Mouse (Mus musculus) inflammation-experienced regulatory T-cells, adult 6 months (primary cell): ENCODE data around the gene Aldh4a1. TPM values are rescaled to one million over a fixed set of nuclear protein-coding genes. Genes with fewer than 3 reads are reported as not detected.

ENCODE experiments used
- ATAC-seq: one replicate; pipeline ENCODE4 v1.8.0; 2017
- polyA plus RNA-seq, 3 experiments: library from polyadenylated mRNA; unstranded; fragments of 100-300 nt; shearing (Covaris generic); gene quantifications; one replicate each; pipeline ENCODE4 v1.2.1; 2017

Aldh4a1 gene
- polyA plus RNA-seq, 3 experiments from 2014 or later = 7.5 to 12.0 (median 8.6) TPM

DNA sequence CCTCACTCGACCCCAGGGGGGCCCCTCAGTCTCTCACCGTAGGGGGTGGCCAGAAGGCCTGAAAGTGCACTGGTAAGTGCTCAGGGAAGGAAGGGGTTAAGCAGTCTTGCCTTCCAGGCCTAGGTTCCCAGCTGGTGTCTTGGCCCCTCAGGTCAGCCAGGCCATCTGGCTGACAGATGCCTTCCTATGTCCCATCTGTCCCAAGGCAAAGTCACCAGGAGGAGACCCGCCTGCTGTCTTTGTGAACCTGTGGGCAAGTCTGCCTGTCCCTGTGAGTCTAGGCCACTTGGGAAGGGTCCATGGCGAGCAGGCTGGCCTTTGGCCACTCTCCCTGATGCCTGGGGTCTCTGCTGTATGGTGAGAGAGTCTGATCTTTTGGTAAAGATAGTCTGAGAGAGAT is 32.2 kb upstream of the Aldh4a1 start:
- ATAC-seq = no peak

- ATAC-seq = no peak
These were observed 29.8 kb upstream of the Aldh4a1 start for GRCm38 (mm10) chr4:139592895-139593294.

- no peak for ATAC-seq
These were observed 29.3 kb upstream of the Aldh4a1 start for GRCm38 (mm10) chr4:139593383-139593782.

DNA sequence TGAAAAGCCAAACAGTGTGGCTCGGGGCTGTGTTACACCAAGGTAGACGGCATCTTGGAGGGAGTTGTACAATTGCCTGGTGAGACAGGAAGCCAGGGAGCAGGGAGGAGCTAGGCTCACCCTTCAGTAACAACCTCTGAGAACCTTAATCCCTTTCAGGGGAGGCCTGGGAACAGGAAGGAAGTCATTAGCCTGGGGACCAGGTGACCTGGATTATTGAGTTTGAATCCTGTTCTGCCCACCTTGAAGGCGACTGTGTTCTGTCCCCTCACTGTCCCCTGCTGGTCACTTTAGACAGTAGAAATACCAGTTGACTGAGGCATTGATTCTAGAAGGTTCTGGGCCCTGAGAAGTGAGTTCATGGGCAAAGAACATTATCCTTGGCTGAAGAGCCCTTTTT is 28.6 kb upstream of the Aldh4a1 start:
- no peak for ATAC-seq

DNA sequence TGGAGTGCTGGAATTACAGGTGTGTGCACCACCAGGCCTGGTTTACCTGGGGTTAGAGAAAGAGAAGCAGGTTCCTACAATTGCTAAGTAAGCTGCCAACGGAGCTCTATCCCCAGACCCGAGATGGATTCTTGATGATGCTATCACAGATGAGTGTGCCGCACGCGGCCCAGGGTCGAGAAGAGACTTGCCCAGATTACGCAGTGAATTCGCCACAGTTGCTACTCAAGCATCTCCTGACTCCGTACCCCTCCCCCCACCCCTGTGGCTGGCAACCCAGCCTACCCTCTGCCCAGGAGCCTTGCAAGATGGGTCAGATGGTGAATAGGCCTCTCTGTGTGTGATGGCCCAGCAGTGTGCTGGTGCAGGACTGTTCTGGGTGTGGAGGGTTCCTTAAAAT is 26.0 kb upstream of the Aldh4a1 start:
- no peak for ATAC-seq

- peak; percentile 8 for ATAC-seq
These were observed 25.1 kb upstream of the Aldh4a1 start for GRCm38 (mm10) chr4:139597286-139598284.

- ATAC-seq = no peak
These were observed 24.3 kb upstream of the Aldh4a1 start for GRCm38 (mm10) chr4:139598356-139598755.

GRCm38 (mm10) chr4:139598950-139599518 is 23.6 kb upstream of the Aldh4a1 start:
- peak; percentile 90 for ATAC-seq

DNA sequence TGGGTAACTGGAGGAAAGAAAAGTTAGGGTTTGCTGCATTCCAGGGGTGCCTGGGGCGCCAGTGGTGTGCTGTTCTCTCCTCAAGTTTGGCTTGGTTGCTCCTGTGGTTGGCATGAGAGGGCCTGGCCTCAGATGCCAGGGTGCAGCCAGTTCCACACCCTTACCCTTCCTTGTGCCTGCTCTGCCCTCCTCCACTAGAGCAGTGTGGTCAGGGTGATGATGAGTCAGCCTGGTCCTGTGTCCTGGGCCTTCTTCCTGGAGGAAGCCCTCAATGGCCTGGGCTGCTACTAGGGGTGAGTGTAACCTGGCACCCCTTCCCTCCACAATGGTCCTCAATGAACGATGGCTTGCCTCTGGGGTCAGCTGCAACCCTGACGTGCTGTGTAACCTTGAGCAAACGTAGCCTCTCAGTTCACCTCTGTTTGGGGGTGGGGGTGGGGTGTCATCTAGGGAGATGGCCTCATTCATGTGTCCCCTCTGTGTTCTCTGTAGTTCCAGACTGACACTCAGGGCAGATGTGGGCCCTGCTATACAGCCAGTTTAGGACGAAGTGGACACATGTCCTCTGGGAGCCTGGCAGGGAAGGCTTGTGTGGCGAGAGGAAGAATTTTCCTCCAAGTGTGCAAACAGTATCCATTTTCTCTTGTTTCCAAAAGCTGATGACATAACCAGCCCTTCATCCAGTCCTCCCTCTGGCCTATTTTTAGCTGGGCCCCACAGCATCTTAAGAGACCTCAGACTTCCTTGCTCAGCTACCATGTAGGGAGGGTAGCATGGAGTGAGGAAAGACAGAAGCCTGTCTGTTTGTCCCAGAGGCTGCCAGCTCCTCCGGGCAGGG is 20.9 kb upstream of the Aldh4a1 start:
- no peak for ATAC-seq

DNA sequence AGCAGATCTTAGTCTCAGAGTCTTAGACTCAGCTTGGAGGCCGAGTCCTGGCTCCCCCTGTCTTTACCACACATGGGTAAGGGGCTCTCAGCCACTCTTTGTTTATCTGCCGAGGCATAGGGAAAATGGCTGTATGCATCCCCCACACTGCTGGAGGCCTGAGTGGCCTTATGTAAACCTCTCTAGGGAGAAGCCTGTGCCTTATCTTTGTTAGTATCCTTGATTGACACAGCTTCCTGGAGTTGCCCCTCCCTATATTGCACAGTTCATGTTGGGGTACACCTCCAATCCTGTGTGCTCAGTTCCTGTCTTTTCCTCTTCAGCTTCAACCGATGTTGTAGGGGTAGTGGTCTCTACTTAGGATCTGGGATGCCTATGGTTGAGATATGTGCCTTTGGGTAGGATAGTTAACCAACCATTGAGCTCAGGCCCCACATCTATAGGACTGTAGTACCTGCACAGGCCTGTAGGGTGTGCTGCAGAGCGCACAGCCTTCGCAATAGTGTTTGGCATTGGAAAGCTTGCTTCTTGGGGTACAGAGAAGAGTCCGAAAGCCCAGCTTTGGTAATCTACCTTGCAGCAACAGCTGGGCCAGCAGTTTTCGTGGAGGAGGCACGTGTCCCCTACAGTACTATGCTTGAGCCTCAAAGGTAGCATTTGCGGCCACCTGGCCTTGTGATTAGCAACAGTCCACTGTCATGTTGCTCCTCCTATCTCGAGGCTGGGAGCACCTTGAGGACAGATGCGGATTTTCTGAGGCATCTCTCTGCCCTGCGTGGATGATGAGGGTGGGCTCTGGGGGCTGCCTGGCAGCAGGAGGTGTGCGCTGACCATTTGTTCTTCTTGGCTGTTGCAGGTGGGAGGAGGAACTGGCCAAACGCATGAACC is 20.1 kb upstream of the Aldh4a1 start, which contains the start of gene Gm21969:
Gm21969 (plus strand) TSS at position 830 of the 888 bp plus-strand sequence.
- peak; percentile 30 for ATAC-seq

DNA sequence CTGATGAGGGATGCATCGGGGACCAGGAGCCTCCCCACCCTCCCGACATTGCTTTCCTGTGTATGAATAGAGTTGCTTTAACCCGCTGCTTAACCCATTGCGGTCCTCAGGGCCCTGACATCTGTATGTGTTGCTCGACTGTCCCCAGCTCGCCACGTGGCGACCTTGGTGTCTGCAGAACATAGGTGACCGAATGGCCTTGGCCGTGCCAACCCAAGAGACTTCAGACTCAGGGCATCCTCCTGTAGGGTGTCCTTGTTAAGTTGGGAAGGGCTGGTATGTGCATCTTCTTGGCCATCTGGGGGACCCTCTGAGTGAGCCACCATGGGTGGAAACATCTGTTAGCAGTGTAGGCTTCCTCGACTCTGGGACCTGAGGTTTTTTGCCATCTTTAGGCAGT is 17.4 kb upstream of the Aldh4a1 start:
- ATAC-seq = no peak

GRCm38 (mm10) chr4:139606732-139607131 is 15.9 kb upstream of the Aldh4a1 start:
- no peak for ATAC-seq

DNA sequence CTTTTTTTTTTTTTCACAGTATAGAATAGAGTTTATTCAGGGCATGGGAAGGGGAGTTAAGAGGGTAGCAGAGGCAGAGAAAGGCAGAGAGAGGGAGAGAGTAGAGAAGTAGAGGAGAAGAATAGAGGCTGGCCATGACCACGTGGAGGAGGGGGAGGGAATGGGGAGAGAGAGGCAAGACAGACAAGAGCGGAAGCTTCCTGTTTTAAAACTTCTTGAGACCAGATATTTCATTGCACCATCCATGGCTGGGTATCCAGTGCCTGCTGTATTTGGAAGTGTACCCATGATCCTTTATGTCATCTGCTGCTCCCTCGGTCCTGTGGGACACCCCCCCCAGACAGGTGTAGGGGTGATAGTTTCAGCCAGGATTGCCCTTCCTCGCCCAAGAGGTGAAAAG is 13.7 kb upstream of the Aldh4a1 start:
- no peak for ATAC-seq

DNA sequence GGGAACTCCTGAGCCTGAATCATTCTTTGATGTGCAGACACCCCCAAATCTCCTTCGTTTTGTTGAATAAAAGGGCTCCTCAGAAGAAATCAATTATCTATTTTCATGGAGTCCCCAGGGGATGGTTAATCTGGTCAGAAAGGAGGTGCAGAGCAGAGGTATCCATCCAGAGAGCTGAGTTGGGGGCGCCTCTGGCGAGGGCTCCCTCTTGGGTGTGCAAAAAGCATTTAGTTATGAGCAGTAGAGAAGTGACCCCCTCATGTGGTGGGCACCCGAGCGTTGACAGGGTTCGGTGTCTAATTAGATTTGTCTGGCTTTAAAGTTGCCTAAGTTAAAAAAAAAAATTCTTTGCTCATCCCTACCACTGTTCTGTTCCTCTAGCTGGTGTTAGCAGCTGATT is 11.7 kb upstream of the Aldh4a1 start:
- ATAC-seq = no peak

DNA sequence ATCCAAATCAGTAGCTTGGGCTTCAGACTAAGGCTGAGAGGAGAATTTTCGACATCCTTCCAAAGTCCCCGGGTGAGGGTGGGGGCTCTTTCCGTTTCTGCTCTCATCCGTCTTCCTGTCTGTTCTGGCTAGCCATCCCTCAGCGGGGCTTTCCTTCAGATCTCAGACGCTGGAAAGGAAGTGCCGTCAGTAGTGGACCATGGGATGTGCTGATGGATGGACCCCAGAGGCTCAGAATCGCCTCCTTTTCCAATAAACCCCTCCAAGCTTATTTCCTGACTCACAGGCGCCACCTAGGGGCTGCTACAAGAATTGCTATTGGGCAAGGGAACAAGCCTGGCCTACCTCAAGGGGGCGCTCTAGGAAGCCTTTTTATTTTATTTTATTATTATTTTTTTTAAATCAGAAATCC is 11.1 kb upstream of the Aldh4a1 start:
- peak; percentile 88 for ATAC-seq

DNA sequence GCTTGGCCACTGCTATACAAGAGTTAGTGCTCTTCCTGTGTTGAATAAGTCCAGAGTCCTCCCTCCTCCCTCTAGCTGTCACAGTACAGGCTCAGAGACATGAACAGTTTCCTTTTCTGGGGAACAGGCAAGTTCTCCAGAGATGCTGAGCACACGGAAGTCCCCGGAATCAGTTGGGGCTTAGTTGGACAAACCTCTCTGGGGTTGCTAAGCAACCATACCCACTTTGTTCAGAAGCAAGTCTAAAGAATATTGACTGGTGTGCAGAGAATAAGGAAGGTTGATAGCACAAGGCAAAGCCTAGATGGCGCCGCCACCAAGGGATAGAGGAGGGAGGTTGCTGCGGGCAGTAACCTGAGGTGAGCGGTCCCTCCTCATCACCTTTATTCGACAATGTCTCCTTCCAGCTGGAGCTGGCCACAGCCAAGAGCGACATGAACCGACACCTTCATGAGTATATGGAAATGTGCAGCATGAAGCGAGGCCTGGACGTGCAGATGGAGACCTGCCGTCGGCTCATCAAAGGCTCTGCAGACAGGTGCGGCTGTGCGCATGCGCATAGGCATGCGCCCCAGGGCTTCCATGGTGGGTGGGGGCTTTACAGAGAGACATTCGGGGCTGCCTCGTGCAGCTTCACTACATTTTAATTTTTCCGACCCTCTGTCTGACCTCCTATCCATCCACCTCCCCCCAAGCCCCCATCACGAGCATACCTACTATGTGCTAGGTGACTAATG is 8.0 kb upstream of the Aldh4a1 start:
- no peak for ATAC-seq

GRCm38 (mm10) chr4:139616276-139617000 is 6.2 kb upstream of the Aldh4a1 start:
- ATAC-seq = peak; percentile 88

DNA sequence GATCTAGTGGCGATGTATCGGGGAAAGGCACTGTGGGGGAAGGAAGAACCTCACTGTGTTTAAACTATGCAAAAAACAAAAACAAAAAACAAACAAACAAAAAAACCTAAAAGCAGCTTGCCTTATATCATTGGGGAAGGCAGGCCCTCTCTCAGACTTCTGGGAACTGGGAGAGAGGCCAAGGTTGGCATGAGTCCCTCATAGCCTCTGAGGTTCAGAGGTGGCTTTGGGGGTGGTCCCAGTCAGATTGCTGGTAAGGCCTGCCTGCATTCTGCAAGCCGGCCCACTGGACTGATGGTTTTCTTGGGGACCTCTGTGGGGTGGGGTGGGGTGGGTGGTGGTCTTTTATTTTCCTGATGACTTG is 5.7 kb upstream of the Aldh4a1 start:
- no peak for ATAC-seq

DNA sequence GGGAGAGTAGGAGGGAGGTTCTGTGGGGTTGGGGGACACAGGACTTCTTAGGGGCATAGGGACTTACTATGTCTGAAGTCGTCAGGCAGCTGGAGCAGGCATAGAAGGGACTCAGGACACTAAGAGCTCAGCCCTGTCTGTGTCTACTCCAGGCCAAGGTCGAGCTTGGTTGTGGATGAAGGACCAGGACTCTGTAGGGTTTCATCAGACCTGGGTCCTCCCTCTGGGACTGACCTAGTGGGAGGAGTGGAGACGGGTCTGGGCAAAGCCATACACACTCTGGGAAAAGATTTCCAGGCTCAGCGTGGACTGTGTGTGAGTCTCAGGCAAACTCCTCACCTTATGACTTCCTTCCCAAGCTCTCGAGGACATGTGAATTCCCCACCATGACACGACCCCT is 2.9 kb upstream of the Aldh4a1 start:
- ATAC-seq = no peak

GRCm38 (mm10) chr4:139623434-139624115 is 909 bp downstream of the Aldh4a1 start:
- ATAC-seq = no peak
